Mouse (Mus musculus) embryonic fibroblast, embryonic 13.5 days (primary cell): ENCODE results near the gene Ykt6.

Experiments
- CTCF ChIP-seq: IDR thresholded peaks from 2 replicates; pipeline ENCODE4 v1.5.1; 2011; ENCODE audit warnings: mild to moderate bottlenecking, control low read depth, low read length, moderate library complexity, borderline replicate concordance; ENCODE audit not compliant: insufficient read depth
- POLR2A ChIP-seq: IDR thresholded peaks from 2 replicates; pipeline ENCODE4 v1.6.1; 2011; ENCODE audit warnings: low read depth, mild to moderate bottlenecking, control low read depth, low read length, moderate library complexity

- no peak for TF ChIP-seq CTCF
- no peak for TF ChIP-seq POLR2A
Observed at GRCm38 (mm10) chr11:5980561-5980960, 25.1 kb downstream of the Ykt6 start.
